Mouse (Mus musculus): ENCODE results near the gene Cdh13.

Cdh13 gene

GRCm38 (mm10) chr8:119064523-119064922 is 781.0 kb downstream of the Cdh13 start:
- DNase-seq (ENCODE audit: low spot score), result peak; percentile 83

- DNase-seq (ENCODE audit: low spot score), result no peak
These were observed 788.8 kb downstream of the Cdh13 start for GRCm38 (mm10) chr8:119072291-119072690.

GRCm38 (mm10) chr8:119085022-119085421 is 801.5 kb downstream of the Cdh13 start:
- DNase-seq (ENCODE audit: low spot score), result no peak

GRCm38 (mm10) chr8:119098261-119098660 is 814.7 kb downstream of the Cdh13 start:
- DNase-seq (ENCODE audit: low spot score), result peak; percentile 27

- DNase-seq (ENCODE audit: low spot score), result no peak
These were observed 819.3 kb downstream of the Cdh13 start for GRCm38 (mm10) chr8:119102871-119103270.

- no peak for DNase-seq (ENCODE audit: low spot score)
These were observed 826.1 kb downstream of the Cdh13 start for GRCm38 (mm10) chr8:119109655-119110054.

GRCm38 (mm10) chr8:119112861-119113260 is 829.3 kb downstream of the Cdh13 start:
- no peak for DNase-seq (ENCODE audit: low spot score)

GRCm38 (mm10) chr8:119121236-119121635 is 837.7 kb downstream of the Cdh13 start:
- no peak for DNase-seq (ENCODE audit: low spot score)

- DNase-seq (ENCODE audit: low spot score), result no peak
These were observed 844.3 kb downstream of the Cdh13 start for GRCm38 (mm10) chr8:119127841-119128240.

GRCm38 (mm10) chr8:119128266-119128665 is 844.7 kb downstream of the Cdh13 start:
- DNase-seq (ENCODE audit: low spot score), result no peak

GRCm38 (mm10) chr8:119156454-119156921 is 873.0 kb downstream of the Cdh13 start:
- no peak for DNase-seq (ENCODE audit: low spot score)

- DNase-seq (ENCODE audit: low spot score), result no peak
These were observed 875.1 kb downstream of the Cdh13 start for GRCm38 (mm10) chr8:119158628-119159027.

GRCm38 (mm10) chr8:119159794-119160193 is 876.3 kb downstream of the Cdh13 start:
- DNase-seq (ENCODE audit: low spot score), result peak; percentile 22

- peak; percentile 79 for DNase-seq (ENCODE audit: low spot score)
These were observed 880.5 kb downstream of the Cdh13 start for GRCm38 (mm10) chr8:119164076-119164475.

GRCm38 (mm10) chr8:119177226-119177935 is 893.8 kb downstream of the Cdh13 start:
- DNase-seq (ENCODE audit: low spot score), result no peak

- DNase-seq (ENCODE audit: low spot score), result no peak
These were observed 897.1 kb downstream of the Cdh13 start for GRCm38 (mm10) chr8:119180626-119181025.

GRCm38 (mm10) chr8:119195695-119196094 is 912.2 kb downstream of the Cdh13 start:
- DNase-seq (ENCODE audit: low spot score), result peak; percentile 57

- no peak for DNase-seq (ENCODE audit: low spot score)
These were observed 913.1 kb downstream of the Cdh13 start for GRCm38 (mm10) chr8:119196486-119197150.

- DNase-seq (ENCODE audit: low spot score), result no peak
These were observed 925.0 kb downstream of the Cdh13 start for GRCm38 (mm10) chr8:119208567-119208966.

GRCm38 (mm10) chr8:119224547-119224946 is 941.0 kb downstream of the Cdh13 start:
- peak; percentile 48 for DNase-seq (ENCODE audit: low spot score)

- no peak for DNase-seq (ENCODE audit: low spot score)
These were observed 961.6 kb downstream of the Cdh13 start for GRCm38 (mm10) chr8:119245181-119245580.

- DNase-seq (ENCODE audit: low spot score), result no peak
These were observed 962.1 kb downstream of the Cdh13 start for GRCm38 (mm10) chr8:119245641-119246040.

- no peak for DNase-seq (ENCODE audit: low spot score)
These were observed 970.8 kb downstream of the Cdh13 start for GRCm38 (mm10) chr8:119254358-119254757.
